Comparison of ENCODE assay signal across 8 mouse cellular contexts in the genomic region with DNA sequence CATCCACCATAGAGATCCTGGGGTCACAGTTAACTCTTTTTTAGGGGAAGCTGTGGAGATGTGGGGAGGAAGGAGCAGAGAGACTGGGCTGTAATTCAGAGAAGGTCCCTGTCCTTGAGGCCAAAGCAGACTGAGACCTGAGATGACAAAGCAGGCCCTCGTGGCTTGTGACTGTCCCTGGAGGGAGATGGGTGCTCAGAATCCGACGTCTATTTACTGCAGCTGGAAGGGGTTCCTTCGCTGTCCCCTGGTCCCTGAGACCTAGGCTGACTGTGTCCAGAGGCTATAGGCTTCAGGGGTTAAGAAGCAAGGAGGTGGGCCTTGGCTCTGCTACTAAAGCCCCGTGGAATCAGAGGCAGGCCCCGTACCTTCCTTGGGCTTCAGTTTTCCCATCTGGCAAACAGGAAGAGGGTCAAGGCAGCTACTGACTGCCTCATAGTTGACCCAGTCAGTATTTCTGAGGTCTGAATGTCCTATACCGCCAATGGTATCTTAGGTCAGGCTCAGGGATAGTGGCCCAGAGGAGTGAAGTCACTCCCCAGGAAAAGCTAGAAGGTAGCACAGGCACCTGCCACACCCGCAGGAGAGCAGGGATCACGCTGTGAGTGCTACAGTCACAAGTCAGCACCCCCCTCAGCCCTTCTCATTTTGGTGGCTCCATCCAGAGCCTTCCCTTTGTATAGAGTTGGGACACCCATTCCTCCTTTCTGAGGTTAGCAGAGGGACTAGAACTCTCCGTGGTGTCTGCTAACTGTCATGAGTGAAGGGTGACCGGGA.
DNase-seq lines count a peak whose midpoint lies in the region; ATAC-seq lines count a peak whose summit lies in the region.

No protein-coding gene starts in this region.

- H3K27me3 ChIP-seq in forebrain, embryonic 12.5 days = no peaks in the 10 kb centered on the region
- no peaks in the 10 kb centered on the region for H3K27me3 ChIP-seq in intestine, embryonic 15.5 days (replicated peaks)

- no peak for ATAC-seq in forebrain, embryonic 12.5 days (ENCODE audit: low FRiP score)
- ATAC-seq in intestine, embryonic 15.5 days = no peak

- peak overlapping the region; percentile 6; the same call in 1 of the 2 replicates for H3K4me2 ChIP-seq in forebrain, embryonic 12.5 days
- H3K4me2 ChIP-seq in intestine, embryonic 15.5 days (replicated peaks) = 0 out of 2 replicates have a peak overlapping the region, but pooled peaks have one; percentile 86

- intact Hi-C loops in left cerebral cortex, postnatal 10 days (cut with DNase I) = loop anchor here (5.0 kb wide), 2 partner anchors 32 to 57 kb away; no protein-coding TSS in a partner anchor

- H3K36me3 ChIP-seq in forebrain, embryonic 12.5 days (replicated peaks) = no peaks in the 10 kb centered on the region
- H3K36me3 ChIP-seq in intestine, embryonic 15.5 days = no peaks in the 10 kb centered on the region

- peaks cover 67% of the 10 kb centered on the region for H3K4me1 ChIP-seq in forebrain, embryonic 12.5 days
- H3K4me1 ChIP-seq in intestine, embryonic 15.5 days (replicated peaks) = peaks cover 42% of the 10 kb centered on the region

- peak overlapping the region; percentile 65 for H3K9ac ChIP-seq in forebrain, embryonic 12.5 days
- 0 out of 2 replicates have a peak overlapping the region, but pooled peaks have one; percentile 3 for H3K9ac ChIP-seq in intestine, embryonic 15.5 days

- H3K9me3 ChIP-seq in forebrain, embryonic 12.5 days = no peaks in the 10 kb centered on the region
- H3K9me3 ChIP-seq in intestine, embryonic 15.5 days = no peaks in the 10 kb centered on the region

- WGBS in forebrain, embryonic 12.5 days = 33% methylated on average over 11 of the region's 11 CpGs
- WGBS in intestine, embryonic 15.5 days = 34% methylated on average over 11 of the region's 11 CpGs

- no peak overlapping the region for H3K4me3 ChIP-seq in forebrain, embryonic 12.5 days (replicated peaks)
- H3K4me3 ChIP-seq in intestine, embryonic 15.5 days (replicated peaks) = no peak overlapping the region

- DNase-seq in kidney, adult 9 months = peak; percentile 24
- no peak for DNase-seq in kidney, postnatal 14 days
- peak; percentile 38 for DNase-seq in neural tube, embryonic 10.5 days (ENCODE audit: extremely low spot score, low spot score)
- no peak for DNase-seq in thymus, postnatal 10 days (ENCODE audit: low spot score in 2 of 2)
- no peak for DNase-seq in layer of hippocampus, adult 18-20 months (ENCODE audit: low spot score in 2 of 2)
- DNase-seq in left cerebral cortex, postnatal 10 days (ENCODE audit: extremely low spot score in 1 of 2, low spot score in 2 of 2) = no peak

- peak overlapping the region; percentile 99 for H3K27ac ChIP-seq in forebrain, embryonic 12.5 days
- peak overlapping the region; percentile 99 for H3K27ac ChIP-seq in intestine, embryonic 15.5 days

Comparison
In these comparisons a context has a peak if more than half of its experiments do, and no peak if none do; other contexts are left out.
1. DNase-seq: peak in kidney, adult 9 months (single experiment) and neural tube, embryonic 10.5 days (single experiment); none in kidney, postnatal 14 days (single experiment), thymus, postnatal 10 days (0 of 2), layer of hippocampus, adult 18-20 months (0 of 2) and left cerebral cortex, postnatal 10 days (0 of 2).